Mouse (Mus musculus): ENCODE data around the gene Wnt5a. TPM values are rescaled to one million over a fixed set of nuclear protein-coding genes. Genes with fewer than 3 reads are reported as not detected.

The Wnt5a gene
- total and polyA plus RNA-seq, 2 experiments from 2014 or later: 18.3 to 19.6 TPM

DNA sequence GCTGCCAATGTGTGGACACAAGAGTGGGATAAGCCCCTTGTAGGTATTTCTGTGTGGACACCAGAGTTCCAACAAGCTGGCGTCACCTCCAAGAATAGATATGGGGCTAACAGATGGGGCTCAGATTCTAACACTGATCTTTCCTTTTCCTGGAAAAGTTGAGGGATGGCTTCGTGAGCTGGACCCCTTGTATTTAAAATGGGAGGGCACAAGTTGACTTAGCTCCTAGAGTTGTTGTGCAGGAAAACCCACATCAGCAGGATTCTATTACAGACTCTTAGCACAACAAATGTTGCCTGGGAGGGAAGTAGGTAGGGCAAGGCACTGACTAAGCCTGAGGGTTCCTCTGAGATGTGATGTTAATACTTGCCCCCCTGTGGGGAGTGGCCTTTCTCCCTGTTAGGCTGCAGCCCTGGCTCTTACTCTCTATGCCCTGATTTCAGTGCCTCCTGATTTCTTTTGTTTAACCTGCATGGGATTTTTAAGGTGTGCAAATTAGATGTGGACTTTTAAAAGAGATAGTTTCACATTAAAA lies 23.7 kb downstream of the Wnt5a start:
- H3K9ac ChIP-seq (replicated peaks; ENCODE audit: low read length): no peak overlapping the region
- no peak overlapping the region for H3K27ac ChIP-seq
- H3K4me3 ChIP-seq (ENCODE audit: low read length): no peak overlapping the region
- DNase-seq (ENCODE audit: low spot score) (no peak), ATAC-seq (no peak)
- H3K36me3 ChIP-seq (ENCODE audit: insufficient read depth, low read length): no peaks in the 10 kb centered on the region; the same call in 1 of the 2 replicates
- no peaks in the 10 kb centered on the region for H3K4me1 ChIP-seq (ENCODE audit: insufficient read depth, low read length)
- no peaks in the 10 kb centered on the region for H3K9me3 ChIP-seq (ENCODE audit: low read length)
- no peak overlapping the region for H3K4me2 ChIP-seq (ENCODE audit: low read depth, low read length)
- H3K27me3 ChIP-seq (ENCODE audit: insufficient read depth, low read length): no peaks in the 10 kb centered on the region
- 83% methylated on average over 2 of the region's 2 CpGs for WGBS
- TF ChIP-seq CTCF (IDR thresholded peaks at IDR 0.05; ENCODE audit: low read depth): no peak

DNA sequence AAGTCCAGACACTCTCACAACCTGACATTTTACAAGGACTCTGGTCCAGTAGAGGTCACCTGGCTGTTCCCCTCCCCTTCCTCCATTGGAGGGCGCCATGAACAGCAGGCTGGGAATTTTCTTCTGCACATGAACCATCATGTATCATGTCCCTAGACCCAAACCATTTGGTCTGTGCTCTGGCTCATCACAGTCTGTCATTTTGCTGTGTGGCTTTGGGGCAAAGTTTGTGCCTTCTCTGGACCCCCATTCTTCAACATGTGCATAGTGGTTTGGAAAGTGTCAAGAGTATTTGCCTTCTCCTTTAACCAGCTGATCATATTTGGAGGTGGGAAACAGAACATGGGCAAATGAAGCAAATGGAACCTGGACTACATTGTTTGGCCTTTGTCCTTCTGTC lies 27.0 kb downstream of the Wnt5a start:
- H3K9me3 ChIP-seq (ENCODE audit: low read length): no peaks in the 10 kb centered on the region
- no peak for ATAC-seq
- H3K4me1 ChIP-seq (ENCODE audit: insufficient read depth, low read length): no peaks in the 10 kb centered on the region; the same call in 1 of the 2 replicates
- H3K27me3 ChIP-seq (ENCODE audit: insufficient read depth, low read length): no peaks in the 10 kb centered on the region
- peak; percentile 20; the same call in 1 of the 2 replicates for TF ChIP-seq CTCF (IDR thresholded peaks at IDR 0.05; ENCODE audit: low read depth)
- H3K27ac ChIP-seq: no peak overlapping the region
- H3K9ac ChIP-seq (replicated peaks; ENCODE audit: low read length): no peak overlapping the region
- no peak overlapping the region for H3K4me2 ChIP-seq (ENCODE audit: low read depth, low read length)
- H3K36me3 ChIP-seq (ENCODE audit: insufficient read depth, low read length): no peaks in the 10 kb centered on the region
- WGBS: 29% methylated on average over 1 of the region's 1 CpGs
- H3K4me3 ChIP-seq (ENCODE audit: low read length): no peak overlapping the region
- DNase-seq (ENCODE audit: low spot score): no peak

DNA sequence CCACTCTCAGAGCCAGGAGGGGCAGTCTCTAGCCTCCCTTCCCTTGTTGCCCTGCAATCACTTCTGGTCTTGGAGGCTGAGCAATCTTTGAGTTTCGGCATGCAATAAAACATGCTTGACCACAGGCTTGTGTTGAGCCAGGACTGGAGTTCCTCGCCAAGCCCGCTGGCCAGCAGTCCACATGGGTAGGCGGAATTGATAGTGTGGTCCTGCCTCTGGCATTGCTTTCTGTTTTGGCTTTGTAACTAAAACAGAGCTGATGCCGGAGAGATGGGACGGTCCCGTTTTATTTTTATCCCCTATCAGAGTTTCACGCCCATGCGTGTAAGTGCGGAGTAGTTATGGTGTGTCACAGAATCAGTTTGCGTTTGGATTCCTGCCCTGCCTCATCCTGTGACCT lies 28.4 kb downstream of the Wnt5a start:
- DNase-seq (ENCODE audit: low spot score) (no peak), ATAC-seq (no peak)
- 87% methylated on average over 11 of the region's 11 CpGs for WGBS
- Histone ChIP-seq H3K4me3 (ENCODE audit: low read length) (no peak overlapping the region), H3K9me3 (ENCODE audit: low read length) (no peaks in the 10 kb centered on the region), H3K27me3 (ENCODE audit: insufficient read depth, low read length) (no peaks in the 10 kb centered on the region), H3K36me3 (ENCODE audit: insufficient read depth, low read length) (no peaks in the 10 kb centered on the region), H3K9ac (replicated peaks; ENCODE audit: low read length) (no peak overlapping the region), H3K27ac (no peak overlapping the region), H3K4me1 (ENCODE audit: insufficient read depth, low read length) (no peaks in the 10 kb centered on the region; the same call in 1 of the 2 replicates), H3K4me2 (ENCODE audit: low read depth, low read length) (no peak overlapping the region)
- no peak for TF ChIP-seq CTCF (IDR thresholded peaks at IDR 0.05; ENCODE audit: low read depth)

DNA sequence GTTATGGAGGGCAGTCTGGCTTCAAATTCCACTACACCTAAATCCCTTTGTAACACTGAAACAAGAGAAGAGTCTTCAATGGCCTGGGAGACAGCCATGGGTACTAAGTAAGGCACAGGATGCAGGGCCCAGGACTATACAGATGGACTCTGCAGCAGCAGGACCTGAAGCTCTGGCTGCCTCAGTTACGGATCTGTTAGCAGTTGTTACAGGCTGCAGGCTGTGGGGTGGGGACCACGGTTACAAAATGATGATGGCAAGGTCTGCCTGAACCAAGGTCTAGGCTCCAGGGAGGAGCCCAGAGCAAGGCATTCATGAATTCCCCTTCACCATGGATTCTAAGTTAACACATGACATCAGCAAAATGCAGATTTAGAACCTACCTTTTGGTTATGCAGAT lies 29.3 kb downstream of the Wnt5a start:
- H3K4me3 ChIP-seq (ENCODE audit: low read length): no peak overlapping the region
- H3K36me3 ChIP-seq (ENCODE audit: insufficient read depth, low read length): no peaks in the 10 kb centered on the region
- H3K4me1 ChIP-seq (ENCODE audit: insufficient read depth, low read length): no peaks in the 10 kb centered on the region; the same call in 1 of the 2 replicates
- H3K27me3 ChIP-seq (ENCODE audit: insufficient read depth, low read length): no peaks in the 10 kb centered on the region
- ATAC-seq (no peak), DNase-seq (ENCODE audit: low spot score) (no peak)
- no peak for TF ChIP-seq CTCF (IDR thresholded peaks at IDR 0.05; ENCODE audit: low read depth)
- 90% methylated on average over 2 of the region's 2 CpGs for WGBS
- H3K9me3 ChIP-seq (ENCODE audit: low read length): no peaks in the 10 kb centered on the region
- no peak overlapping the region for H3K4me2 ChIP-seq (ENCODE audit: low read depth, low read length)
- no peak overlapping the region for H3K27ac ChIP-seq
- no peak overlapping the region for H3K9ac ChIP-seq (replicated peaks; ENCODE audit: low read length)

DNA sequence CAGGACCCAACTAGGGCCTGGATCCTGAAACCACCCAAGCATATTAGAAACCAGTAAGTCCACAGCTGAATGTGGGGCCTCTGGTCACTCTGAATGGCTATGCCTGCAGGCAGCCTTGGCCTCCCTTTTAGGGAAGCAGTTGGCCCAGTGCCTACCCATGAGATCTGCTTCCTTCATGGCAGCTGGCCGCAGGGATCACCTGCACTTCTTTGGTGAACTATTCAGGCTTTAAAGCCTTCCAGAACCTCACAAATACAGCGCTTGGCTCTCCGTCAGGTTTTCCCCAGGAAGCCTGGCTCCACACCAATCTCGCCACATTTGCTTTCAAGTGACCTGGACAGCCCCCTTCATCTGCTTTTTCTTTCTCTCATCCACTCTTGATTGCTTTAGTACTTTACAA lies 31.3 kb downstream of the Wnt5a start:
- DNase-seq (ENCODE audit: low spot score): peak; percentile 81

DNA sequence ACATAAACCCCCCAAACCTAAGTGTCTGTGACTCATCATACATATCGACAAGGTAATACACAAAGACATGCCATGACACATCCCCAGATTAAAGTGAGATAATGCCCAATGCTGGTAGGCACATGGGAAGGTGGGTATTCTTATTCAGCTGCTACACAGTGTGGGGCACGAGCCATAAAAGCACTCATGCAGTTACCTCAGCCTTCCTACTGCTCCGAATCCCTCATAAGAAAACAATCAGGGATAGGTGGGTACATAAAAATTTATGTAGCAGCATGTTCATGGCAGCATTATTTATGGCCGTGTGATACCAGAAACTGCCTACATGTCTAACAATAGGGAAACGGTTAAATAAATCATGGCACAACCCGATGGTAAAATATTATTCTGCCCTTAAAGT lies 35.0 kb downstream of the Wnt5a start:
- Histone ChIP-seq H3K27me3 (ENCODE audit: insufficient read depth, low read length) (no peaks in the 10 kb centered on the region), H3K27ac (no peak overlapping the region), H3K4me1 (ENCODE audit: insufficient read depth, low read length) (no peaks in the 10 kb centered on the region; the same call in 1 of the 2 replicates), H3K36me3 (ENCODE audit: insufficient read depth, low read length) (no peaks in the 10 kb centered on the region), H3K9ac (replicated peaks; ENCODE audit: low read length) (no peak overlapping the region), H3K4me3 (ENCODE audit: low read length) (no peak overlapping the region), H3K4me2 (ENCODE audit: low read depth, low read length) (no peak overlapping the region), H3K9me3 (ENCODE audit: low read length) (no peaks in the 10 kb centered on the region)
- WGBS: 88% methylated on average over 6 of the region's 6 CpGs
- DNase-seq (ENCODE audit: low spot score) (no peak), ATAC-seq (no peak)
- TF ChIP-seq CTCF (IDR thresholded peaks at IDR 0.05; ENCODE audit: low read depth): no peak

More for the DNA sequence above, 31.3 kb downstream of the Wnt5a start:
- H3K4me2 ChIP-seq (ENCODE audit: low read depth, low read length): no peak overlapping the region
- no peak for TF ChIP-seq CTCF (IDR thresholded peaks at IDR 0.05; ENCODE audit: low read depth)
- no peaks in the 10 kb centered on the region; the same call in 1 of the 2 replicates for H3K4me1 ChIP-seq (ENCODE audit: insufficient read depth, low read length)
- 27% methylated on average over 4 of the region's 4 CpGs for WGBS
- H3K27me3 ChIP-seq (ENCODE audit: insufficient read depth, low read length): no peaks in the 10 kb centered on the region
- H3K36me3 ChIP-seq (ENCODE audit: insufficient read depth, low read length): no peaks in the 10 kb centered on the region
- H3K9ac ChIP-seq (replicated peaks; ENCODE audit: low read length): no peak overlapping the region
- H3K4me3 ChIP-seq (ENCODE audit: low read length): no peak overlapping the region
- 0 out of 2 replicates have a peak, but pooled peaks have one; percentile 38 for ATAC-seq
- no peak overlapping the region for H3K27ac ChIP-seq
- H3K9me3 ChIP-seq (ENCODE audit: low read length): no peaks in the 10 kb centered on the region

DNA sequence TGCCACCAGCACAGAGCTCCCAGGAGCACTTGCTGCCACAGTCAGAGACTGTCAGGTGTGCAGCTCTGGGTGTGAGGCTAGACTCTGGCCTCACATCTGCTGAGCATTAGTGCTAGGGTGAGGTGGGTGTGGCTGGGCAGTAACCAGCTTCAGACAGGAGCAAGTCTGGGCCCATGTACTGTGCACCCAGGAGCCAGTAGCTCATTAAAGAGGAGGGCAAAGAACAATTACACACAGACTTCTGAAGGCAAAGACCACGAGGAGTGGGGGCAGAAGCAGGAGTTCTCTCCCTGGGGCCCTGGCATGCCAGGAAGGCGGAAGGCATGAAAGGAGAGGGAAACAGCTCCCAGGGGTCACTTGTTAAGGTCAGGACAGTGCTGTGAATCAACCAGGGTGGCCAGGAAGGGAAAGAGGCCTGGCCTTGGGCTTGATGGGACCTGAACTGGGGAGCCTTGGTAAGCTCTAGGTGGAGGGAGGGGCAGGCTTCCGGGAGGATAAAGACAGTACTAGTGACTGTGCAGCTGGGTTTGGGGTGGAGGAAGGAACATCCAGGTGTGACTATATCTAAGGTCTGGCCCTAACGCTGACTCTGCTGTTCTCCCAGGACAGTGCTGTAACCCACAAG lies 37.7 kb downstream of the Wnt5a start:
- Histone ChIP-seq H3K9me3 (ENCODE audit: low read length) (no peaks in the 10 kb centered on the region), H3K36me3 (ENCODE audit: insufficient read depth, low read length) (no peaks in the 10 kb centered on the region), H3K27ac (no peak overlapping the region), H3K4me2 (ENCODE audit: low read depth, low read length) (no peak overlapping the region), H3K4me1 (ENCODE audit: insufficient read depth, low read length) (no peaks in the 10 kb centered on the region), H3K27me3 (ENCODE audit: insufficient read depth, low read length) (no peaks in the 10 kb centered on the region), H3K4me3 (ENCODE audit: low read length) (no peak overlapping the region), H3K9ac (replicated peaks; ENCODE audit: low read length) (no peak overlapping the region)
- TF ChIP-seq CTCF (IDR thresholded peaks at IDR 0.05; ENCODE audit: low read depth): no peak
- ATAC-seq (no peak), DNase-seq (ENCODE audit: low spot score) (no peak)
- WGBS: 66% methylated on average over 4 of the region's 4 CpGs

Data from hindbrain, postnatal 0 days (tissue).